Mouse (Mus musculus) lung, adult 2 months (tissue): ENCODE data around the gene Faf2.

Experiments used
- CTCF ChIP-seq: fragments of 200-500 bp; IDR thresholded peaks from 2 replicates; pipeline ENCODE4 v1.5.1; 2011; ENCODE audit warnings: mild to moderate bottlenecking, low read length, control low read depth; ENCODE audit not compliant: insufficient read depth
- POLR2A ChIP-seq: fragments of 200-500 bp; IDR thresholded peaks from 2 replicates; pipeline ENCODE4 v1.6.1; 2011; ENCODE audit warnings: low read depth, mild to moderate bottlenecking, control low read depth, low read length, borderline replicate concordance; ENCODE audit errors: extremely low read depth

DNA sequence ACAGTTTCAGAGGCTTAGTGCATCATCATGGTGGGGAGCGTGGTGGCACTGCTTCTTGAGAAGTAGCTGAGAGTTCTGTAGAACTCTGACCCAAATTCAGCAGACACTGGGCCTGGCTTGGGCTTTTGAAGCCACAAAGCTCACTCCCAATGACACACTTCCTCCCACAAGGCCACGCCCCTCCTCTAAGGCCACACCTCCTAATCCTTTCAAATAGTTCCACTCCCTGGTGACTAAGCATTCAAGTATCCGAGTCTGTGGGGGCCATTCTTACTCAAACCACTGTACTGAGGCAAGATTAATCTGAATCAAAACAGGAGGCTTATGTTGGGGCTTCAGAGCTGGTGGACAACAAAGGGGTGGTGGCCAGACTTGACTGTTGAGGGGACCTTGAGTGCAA is 89.3 kb downstream of the Faf2 start:
- TF ChIP-seq POLR2A, result no peak
- no peak for TF ChIP-seq CTCF
